Mouse (Mus musculus) c-Kit-negative CD71-positive TER-119-positive erythroid progenitor cells, embryonic 14.5 days (primary cell): ENCODE results near the gene Tpst1.

Experiments used
- DNase-seq: peaks from one replicate; pipeline ENCODE4 v3.0.0-alpha.2; 2013; ENCODE audit warnings: low read depth, low spot score

Gene Tpst1

DNA sequence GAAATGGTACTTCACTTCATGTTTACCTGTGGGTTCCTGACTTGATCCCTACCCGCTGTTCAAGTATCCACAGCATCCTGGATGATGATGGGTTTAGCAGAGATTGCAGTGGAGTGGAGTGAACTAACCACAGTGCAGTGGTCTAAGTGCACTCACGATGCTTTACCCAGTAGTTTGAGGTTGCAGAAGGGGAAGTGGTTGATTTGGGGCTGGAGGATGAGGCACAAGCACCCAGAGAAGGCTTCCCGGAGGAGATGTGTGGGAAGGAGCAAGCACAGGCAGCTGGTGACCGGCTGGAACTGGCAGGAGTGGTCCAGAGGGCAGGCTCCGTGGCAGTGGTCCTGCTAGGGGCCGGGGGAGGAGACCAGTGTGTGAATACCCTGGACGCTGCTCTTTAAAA, 16.1 kb downstream of the Tpst1 start:
- DNase-seq = no peak

DNA sequence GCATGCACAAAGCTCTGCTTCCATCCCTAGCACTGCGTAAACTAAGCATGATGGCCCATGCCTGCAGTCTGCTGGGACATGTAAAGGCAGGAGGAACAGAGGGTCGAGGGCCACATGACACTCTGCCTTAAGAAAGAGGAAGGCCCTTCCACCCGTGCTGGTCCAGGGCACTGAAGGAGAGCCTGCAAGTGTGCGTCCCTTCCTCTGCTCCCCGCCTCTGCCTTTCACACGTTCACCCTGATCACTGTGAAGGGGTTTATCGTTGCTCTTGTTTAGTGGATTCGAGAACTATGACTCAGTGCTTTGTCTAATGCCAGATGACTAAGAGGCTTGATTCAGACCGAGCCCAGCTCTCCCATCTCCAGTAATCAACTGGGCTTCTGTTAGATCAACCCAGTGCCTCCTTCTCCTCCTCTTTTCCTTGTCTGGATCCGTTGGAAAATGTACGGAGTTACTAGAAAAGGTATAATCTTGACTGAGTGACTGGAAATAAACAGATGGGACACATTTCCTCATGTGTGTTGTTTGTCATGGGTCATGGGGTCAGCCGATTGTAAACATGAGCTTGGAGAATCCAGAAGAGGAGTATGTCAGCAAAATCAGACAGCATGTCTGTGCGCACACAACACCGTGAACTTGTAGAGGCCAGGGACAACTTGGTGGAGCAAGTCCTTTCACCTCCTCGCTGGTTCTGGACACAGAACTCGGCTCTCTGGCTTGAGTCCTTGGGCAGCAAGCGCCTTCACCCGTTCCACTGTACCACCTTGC, 16.7 kb downstream of the Tpst1 start:
- no peak for DNase-seq

DNA sequence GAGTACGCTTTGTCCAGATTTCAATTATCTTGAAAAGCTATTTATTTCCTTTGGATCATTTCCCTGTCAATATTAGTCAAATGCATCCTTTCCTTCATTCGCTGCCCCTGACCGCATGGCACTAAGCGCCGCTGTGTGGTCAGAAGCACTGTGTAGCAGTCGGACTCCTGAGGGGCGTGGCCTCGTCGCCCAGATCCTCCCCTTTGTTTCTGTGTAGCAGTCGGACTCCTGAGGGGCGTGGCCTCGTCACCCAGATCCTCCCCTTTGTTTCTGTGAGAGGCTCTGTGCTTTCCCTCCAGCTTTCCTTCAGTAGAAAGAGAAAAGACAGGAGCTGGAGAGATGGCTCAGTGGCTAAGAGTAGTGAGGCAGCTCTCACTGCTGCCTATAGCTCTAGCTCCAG, 23.6 kb downstream of the Tpst1 start:
- DNase-seq = no peak

GRCm38 (mm10) chr5:130097837-130098236, 24.7 kb downstream of the Tpst1 start:
- peak; percentile 40 for DNase-seq

DNA sequence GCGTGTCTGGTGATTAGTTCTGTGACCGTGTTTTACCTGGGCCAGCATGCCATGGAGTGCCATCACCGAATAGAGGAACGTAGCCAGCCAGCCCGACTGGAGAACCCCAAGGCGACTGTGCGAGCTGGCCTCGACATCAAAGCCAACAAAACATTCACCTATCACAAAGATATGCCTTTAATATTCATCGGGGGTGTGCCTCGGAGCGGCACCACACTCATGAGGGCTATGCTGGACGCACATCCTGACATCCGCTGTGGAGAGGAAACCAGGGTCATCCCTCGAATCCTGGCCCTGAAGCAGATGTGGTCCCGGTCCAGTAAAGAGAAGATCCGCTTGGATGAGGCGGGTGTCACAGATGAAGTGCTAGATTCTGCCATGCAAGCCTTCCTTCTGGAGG, 28.6 kb downstream of the Tpst1 start:
- DNase-seq = no peak

GRCm38 (mm10) chr5:130109348-130109747, 36.2 kb downstream of the Tpst1 start:
- no peak for DNase-seq

GRCm38 (mm10) chr5:130110632-130111464, 37.7 kb downstream of the Tpst1 start:
- no peak for DNase-seq

DNA sequence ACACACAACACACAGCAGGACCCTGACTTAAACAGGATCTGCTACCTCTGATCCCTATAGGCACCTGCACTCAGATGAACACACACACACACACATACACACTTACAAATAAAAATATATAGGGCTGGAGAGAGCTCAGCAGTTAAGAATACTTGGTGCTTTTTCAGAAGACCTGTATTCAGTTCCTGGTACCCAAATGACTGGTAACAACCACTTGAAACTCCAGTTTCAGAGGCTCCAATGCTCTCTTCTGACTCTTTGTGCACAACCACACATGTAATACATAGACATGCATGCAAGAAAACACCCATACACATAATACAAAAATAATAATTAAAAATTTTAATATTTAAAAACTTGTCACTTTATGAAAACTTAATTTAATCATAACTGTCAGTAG, 39.5 kb downstream of the Tpst1 start:
- DNase-seq = no peak

DNA sequence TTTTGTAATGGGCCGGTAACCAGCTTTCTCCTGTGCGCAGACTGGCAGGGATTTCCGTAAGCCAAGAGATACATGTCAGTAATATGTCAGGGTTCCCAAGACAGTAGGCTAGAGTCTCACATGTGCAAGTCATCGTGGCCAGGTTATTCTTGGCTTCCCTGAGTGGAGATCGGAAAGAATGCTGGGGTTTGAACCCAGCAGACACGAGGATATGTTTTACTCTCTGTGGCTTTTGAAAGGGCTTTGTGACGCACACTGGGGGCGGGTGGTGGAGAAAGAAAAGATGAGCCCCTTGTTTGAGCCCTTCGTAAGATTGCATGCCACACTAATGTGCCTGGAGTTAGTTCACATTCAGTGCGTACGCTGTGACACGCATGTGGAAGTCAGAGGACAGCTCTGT, 43.0 kb downstream of the Tpst1 start:
- DNase-seq = no peak

DNA sequence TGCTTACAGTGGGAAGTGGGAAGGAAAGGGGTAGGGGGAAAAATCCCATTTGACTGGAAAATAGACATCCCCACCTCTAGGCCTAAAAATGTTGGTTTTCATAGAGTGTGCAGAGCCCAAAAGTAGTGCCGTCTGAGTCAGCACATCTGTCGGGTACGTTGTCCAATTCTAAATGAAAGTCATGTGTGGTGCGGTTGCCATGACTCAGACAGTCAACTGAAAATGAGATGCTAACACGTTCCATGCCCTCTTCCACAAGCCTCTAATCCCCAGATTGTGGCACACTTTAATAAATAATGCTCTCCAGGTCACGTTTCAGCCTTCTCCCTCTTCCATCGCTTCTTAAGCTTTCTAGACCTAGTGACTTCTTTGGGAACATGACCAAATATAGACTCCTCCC, 43.7 kb downstream of the Tpst1 start:
- DNase-seq = no peak

- no peak for DNase-seq
Measured at GRCm38 (mm10) chr5:130117932-130118331, 44.8 kb downstream of the Tpst1 start.

DNA sequence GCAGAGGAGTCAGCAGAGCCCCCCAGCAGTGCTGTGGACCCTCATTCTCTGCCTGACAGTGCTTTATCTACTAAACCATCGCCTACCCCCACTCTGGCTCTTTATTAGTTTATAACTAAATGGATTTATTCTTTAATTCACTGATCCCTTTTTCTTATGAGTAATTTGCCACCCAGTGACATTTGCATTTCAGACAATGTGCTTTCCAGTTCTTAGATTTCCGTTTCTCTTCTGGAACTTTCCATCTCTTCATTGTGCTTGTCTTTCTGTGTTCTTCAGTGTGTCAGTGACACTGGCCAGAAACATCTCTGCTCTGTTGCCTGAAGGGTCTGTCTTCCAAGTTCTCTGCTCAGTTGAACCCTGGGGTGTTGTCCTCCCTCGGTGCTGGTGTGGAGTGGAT, 46.1 kb downstream of the Tpst1 start:
- DNase-seq = no peak

DNA sequence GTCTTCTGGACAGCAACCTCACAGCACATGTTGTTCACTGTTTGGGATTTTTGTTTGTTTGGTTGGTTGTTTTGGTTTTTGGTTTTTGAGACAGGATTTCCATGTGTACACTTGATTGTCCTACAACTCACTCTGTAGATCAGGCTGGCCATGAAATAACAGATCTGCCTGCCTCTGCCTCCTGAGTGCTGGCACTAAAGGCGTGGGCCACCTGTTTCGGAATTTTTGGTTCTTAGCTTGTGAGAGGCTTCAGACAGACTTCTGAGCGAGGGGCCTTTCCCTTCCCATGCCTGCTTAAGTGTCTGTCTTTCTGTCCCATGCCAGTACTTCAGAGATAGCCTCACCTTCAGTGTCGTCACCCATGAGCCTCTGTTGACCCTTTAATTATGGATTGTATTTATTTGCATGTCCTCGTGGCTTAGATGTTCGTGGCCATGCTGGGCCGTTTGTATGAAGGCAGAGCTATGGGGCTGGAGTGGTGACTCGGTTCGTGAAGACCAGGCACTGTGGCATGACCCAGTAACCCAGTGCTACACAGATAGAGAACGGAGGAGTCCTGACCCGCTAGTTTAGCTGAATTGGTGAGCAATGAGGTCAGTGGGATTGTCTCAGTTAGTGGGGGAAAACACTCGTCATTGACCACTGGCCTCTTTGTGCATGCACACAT, 47.1 kb downstream of the Tpst1 start:
- DNase-seq = no peak

DNA sequence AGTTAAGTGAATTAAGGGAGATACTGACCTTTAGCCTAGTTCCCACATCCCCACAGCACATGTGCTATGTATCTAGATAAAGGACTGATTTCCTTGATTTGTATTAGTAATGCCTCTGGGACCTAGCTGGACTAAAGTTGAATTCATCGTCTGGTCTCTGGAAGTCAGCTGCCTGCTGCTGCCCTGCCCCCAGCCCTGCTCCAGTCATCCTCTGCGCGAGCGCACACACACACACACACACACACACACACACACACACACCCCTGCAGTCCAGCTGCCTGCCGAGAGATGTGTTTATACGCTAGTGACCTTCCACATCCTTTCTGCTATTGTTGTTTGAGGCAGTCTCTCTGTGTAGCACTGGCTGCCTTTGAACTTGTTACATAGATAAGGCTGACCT, 47.8 kb downstream of the Tpst1 start:
- no peak for DNase-seq

DNA sequence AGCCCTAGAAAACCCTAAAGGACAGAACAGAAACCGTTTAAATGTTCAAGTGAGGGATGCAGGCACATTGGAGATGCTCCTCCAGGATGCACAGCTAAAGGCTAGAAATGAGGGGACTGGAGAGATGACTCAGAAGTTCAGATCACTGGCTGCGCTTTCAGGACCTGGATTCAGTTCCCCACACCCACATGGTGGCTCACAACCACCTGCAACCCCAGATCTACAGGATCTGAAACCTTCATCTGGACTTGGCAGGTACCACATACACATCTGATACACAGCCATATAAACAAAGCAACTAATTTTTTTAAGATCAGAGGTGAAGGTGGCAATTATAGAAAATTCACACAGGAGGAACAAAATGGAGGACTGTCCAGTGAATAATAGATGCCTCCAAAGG, 49.2 kb downstream of the Tpst1 start:
- no peak for DNase-seq

DNA sequence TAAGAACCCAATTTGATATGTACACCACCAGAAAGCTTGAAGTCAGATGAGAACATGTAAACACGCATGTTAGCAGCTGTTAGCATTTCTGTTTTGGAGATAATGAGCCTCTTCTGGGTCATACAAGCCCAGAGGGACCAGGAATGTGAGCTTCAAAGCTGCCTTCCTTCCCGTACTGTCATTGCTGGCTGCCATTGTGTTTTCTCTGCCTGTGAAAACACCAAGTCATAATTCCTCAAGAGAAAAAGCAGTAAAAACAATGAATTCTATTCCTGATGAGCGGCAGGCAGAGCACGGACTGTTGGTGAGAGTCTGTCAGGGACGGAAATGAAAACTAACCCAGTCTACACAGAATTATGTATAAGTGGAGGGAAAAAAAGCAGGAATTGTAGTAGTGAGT, 51.1 kb downstream of the Tpst1 start:
- no peak for DNase-seq

DNA sequence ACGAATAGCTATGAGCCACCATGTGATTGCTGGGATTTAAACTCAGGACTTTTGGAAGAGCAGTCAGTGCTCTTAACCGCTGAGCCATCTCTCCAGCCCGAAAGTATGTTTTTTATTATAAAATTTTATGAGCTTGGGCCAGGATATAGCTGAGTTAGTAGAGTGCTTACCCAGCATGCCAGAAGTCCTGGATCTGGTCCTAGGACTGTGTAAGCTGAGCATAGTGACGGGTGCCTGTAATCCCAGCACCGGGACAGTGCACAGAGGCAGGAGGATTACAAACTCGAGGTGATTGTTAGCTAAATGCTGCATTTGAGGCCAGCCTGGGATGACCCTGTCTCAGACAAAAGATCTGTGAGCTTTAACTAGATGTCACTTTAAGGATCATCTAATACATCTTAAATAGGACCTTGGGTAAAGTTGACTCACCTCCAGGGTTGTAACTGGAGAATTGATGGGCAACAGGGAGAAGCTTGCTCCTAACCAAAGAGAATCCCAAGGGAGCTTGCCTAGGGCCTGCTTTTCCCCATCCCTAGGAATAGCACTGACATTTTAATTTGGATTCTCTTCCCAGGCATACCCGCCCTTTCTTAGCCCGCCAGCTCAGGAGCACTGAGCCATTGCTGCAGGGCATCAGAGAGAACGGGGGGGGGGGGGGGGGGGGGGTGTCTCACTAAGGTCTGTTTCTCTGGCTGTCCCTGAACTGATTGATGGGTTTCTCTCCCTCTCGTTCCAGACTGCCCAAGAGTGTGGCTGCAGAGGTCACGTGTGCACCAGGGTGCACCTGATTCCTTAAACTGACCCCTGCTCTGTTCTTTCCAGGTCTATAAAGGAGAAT, 55.8 kb downstream of the Tpst1 start:
- no peak for DNase-seq

GRCm38 (mm10) chr5:130129524-130129793, 56.3 kb downstream of the Tpst1 start:
- no peak for DNase-seq

- DNase-seq = no peak
Measured at GRCm38 (mm10) chr5:130136597-130136996, 63.5 kb downstream of the Tpst1 start.

- peak; percentile 68 for DNase-seq
Measured at GRCm38 (mm10) chr5:130139393-130139792, 66.3 kb downstream of the Tpst1 start.

GRCm38 (mm10) chr5:130141138-130141537, 68.0 kb downstream of the Tpst1 start:
- DNase-seq = no peak

DNA sequence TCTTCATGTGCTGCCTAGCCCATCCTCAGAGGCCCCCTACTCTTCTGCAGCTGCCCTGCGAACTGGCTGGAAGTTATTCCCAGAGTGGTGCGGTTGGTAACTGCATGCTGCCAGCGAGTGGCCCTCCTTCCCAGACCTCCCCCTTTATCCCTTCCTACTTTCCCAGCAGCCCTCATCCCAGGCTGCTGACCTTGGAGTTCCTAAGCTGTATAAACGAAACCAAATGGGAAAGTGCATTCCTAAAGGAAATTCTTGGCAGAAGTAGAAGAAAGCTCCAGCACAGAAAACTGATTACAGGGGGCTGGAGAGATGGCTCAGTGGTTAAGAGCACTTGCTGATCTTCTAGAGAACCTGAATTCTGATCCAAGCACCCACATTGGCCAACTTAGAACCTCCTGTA, 68.9 kb downstream of the Tpst1 start:
- DNase-seq = no peak
